Mouse (Mus musculus) stomach, embryonic 14.5 days (tissue): Measurements from ENCODE around the gene Cemip2. TPM values are rescaled to one million over a fixed set of nuclear protein-coding genes. Genes with fewer than 3 reads are reported as not detected.

Source experiments
- ATAC-seq: fragments of 200-750 bp; cut with Nextera tagmentation; 2 replicates; pipeline ENCODE4 v1.8.0; 2017; ENCODE audit warnings: low read depth, moderate TSS enrichment; ENCODE audit not compliant: insufficient number of reproducible peaks, insufficient read depth, low FRiP score
- H3K27ac ChIP-seq: fragments of 300-500 bp; sonication (generic); 2 replicates; pipeline ENCODE4 v1.5.1; 2014; ENCODE audit warnings: mild to moderate bottlenecking, low read length, moderate library complexity, mixed read lengths
- H3K27me3 ChIP-seq: fragments of 300-500 bp; sonication (generic); 2 replicates; pipeline ENCODE4 v1.6.1; 2014; ENCODE audit warnings: low read length, control low read depth, mixed read lengths; ENCODE audit not compliant: control insufficient read depth, insufficient read depth
- H3K36me3 ChIP-seq: fragments of 300-500 bp; sonication (generic); 2 replicates; pipeline ENCODE4 v1.6.1; 2014; ENCODE audit warnings: mild to moderate bottlenecking, control low read depth, low read length, moderate library complexity, mixed read lengths; ENCODE audit not compliant: control insufficient read depth, insufficient read depth
- H3K4me1 ChIP-seq: fragments of 300-500 bp; sonication (generic); 2 replicates; pipeline ENCODE4 v1.6.1; 2014; ENCODE audit warnings: low read length, control low read depth, mixed read lengths; ENCODE audit not compliant: control insufficient read depth, insufficient read depth
- H3K4me2 ChIP-seq: fragments of 300-500 bp; sonication (generic); replicated peaks from 2 replicates; pipeline ENCODE4 v1.6.1; 2014; ENCODE audit warnings: low read depth, low read length, control low read depth
- H3K4me3 ChIP-seq: fragments of 300-500 bp; sonication (generic); 2 replicates; pipeline ENCODE4 v1.5.1; 2014; ENCODE audit warnings: low read depth, low read length, control low read depth
- H3K9ac ChIP-seq: fragments of 300-500 bp; sonication (generic); replicated peaks from 2 replicates; pipeline ENCODE4 v1.6.1; 2014; ENCODE audit warnings: low read depth, mild to moderate bottlenecking, control low read depth, low read length, moderate library complexity, mixed read lengths
- H3K9me3 ChIP-seq: fragments of 300-500 bp; sonication (generic); 2 replicates; pipeline ENCODE4 v1.6.1; 2016; ENCODE audit warnings: low read depth, low read length, control low read depth; ENCODE audit not compliant: control insufficient read depth
- WGBS: fragments of 180-500 bp; shearing (Covaris S2); extraction: QIAGEN DNeasy Blood & Tissue Kit; methylation state at CpG from one replicate; pipeline ENCODE4 v1.1.7; 2014; 5-methylcytosine and 5-hydroxymethylcytosine counted together
- polyA plus RNA-seq: library from polyadenylated mRNA; unstranded; fragments of >200 nt; fragmentation: Nextera tagmentation; extraction: Ambion mirVana; gene quantifications from 2 replicates; pipeline ENCODE4 v1.2.1, GENCODE M21; 2014

The Cemip2 gene
- polyA plus RNA-seq, 1 experiment from 2014 or later = 18.0 TPM

GRCm38 (mm10) chr19:21742138-21742537 is 36.0 kb upstream of the Cemip2 start:
- ATAC-seq = no peak
- H3K4me3 ChIP-seq = no peak overlapping the region
- no peaks in the 10 kb centered on the region for H3K27me3 ChIP-seq
- no peaks in the 10 kb centered on the region for H3K9me3 ChIP-seq
- no peak overlapping the region for H3K9ac ChIP-seq
- H3K36me3 ChIP-seq = no peaks in the 10 kb centered on the region
- WGBS = 86% methylated on average over 12 of the region's 12 CpGs
- no peaks in the 10 kb centered on the region for H3K4me1 ChIP-seq
- no peak overlapping the region for H3K27ac ChIP-seq
- no peak overlapping the region for H3K4me2 ChIP-seq

- H3K4me3 ChIP-seq = no peak overlapping the region
- no peaks in the 10 kb centered on the region for H3K4me1 ChIP-seq
- WGBS = 80% methylated on average over 2 of the region's 2 CpGs
- no peak overlapping the region for H3K27ac ChIP-seq
- no peak overlapping the region for H3K9ac ChIP-seq
- H3K9me3 ChIP-seq = no peaks in the 10 kb centered on the region
- no peak overlapping the region for H3K4me2 ChIP-seq
- H3K27me3 ChIP-seq = no peaks in the 10 kb centered on the region
- no peak for ATAC-seq
- no peaks in the 10 kb centered on the region for H3K36me3 ChIP-seq
Observed at GRCm38 (mm10) chr19:21745586-21745985, 32.6 kb upstream of the Cemip2 start.

- Histone ChIP-seq H3K9me3 (no peaks in the 10 kb centered on the region), H3K27ac (no peak overlapping the region), H3K9ac (no peak overlapping the region), H3K4me1 (no peaks in the 10 kb centered on the region), H3K27me3 (no peaks in the 10 kb centered on the region), H3K4me3 (no peak overlapping the region), H3K4me2 (no peak overlapping the region), H3K36me3 (no peaks in the 10 kb centered on the region)
- no peak for ATAC-seq
- 21% methylated on average over 4 of the region's 4 CpGs for WGBS
Observed at GRCm38 (mm10) chr19:21747356-21747755, 30.8 kb upstream of the Cemip2 start.

DNA sequence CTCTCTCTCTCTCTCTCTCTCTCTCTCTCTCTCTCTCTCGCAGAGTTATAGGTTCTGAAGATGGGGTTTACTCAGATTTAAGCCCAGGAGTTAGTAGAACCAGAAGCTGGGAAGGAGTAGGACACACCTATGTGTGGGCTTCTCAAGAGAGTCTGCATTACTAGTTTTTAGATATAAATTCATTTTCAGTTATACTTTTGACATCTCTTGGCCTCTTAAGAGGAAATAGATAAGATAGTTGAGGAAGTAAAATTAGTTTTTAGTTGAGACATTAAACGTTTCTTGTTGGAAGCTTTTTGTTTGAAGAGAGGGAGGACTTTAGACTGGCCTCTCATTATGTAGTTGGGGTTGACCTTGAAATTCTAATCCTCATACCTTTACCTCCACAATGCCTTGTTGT is 28.0 kb upstream of the Cemip2 start:
- Histone ChIP-seq H3K36me3 (no peaks in the 10 kb centered on the region), H3K9ac (no peak overlapping the region), H3K4me2 (no peak overlapping the region), H3K9me3 (no peaks in the 10 kb centered on the region), H3K4me3 (no peak overlapping the region), H3K27me3 (no peaks in the 10 kb centered on the region), H3K4me1 (no peaks in the 10 kb centered on the region), H3K27ac (no peak overlapping the region)
- WGBS = 36% methylated on average over 2 of the region's 2 CpGs
- ATAC-seq = no peak

DNA sequence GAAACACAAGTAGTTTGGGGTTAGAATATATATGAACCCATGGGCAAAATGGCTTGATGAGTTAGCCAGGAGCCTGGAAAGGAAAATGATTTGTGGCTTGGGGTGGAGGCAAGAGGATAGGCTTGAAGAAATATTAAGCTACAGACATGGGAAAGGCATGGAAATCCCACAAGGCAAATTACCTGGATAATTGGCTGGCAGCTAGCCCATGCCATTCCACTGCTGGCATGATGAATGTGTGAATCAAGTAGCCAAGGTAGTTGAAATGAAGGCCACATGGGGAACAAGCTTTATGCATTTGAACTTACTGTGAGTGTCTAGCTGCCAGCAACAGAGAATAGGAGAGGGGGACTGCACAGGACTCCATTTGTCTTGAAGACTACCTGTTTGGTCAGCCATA is 16.5 kb upstream of the Cemip2 start:
- ATAC-seq = no peak
- Histone ChIP-seq H3K4me3 (no peak overlapping the region), H3K4me1 (no peaks in the 10 kb centered on the region), H3K9me3 (no peaks in the 10 kb centered on the region), H3K27ac (no peak overlapping the region), H3K36me3 (no peaks in the 10 kb centered on the region), H3K4me2 (no peak overlapping the region), H3K27me3 (no peaks in the 10 kb centered on the region), H3K9ac (no peak overlapping the region)

GRCm38 (mm10) chr19:21764013-21764412 is 14.1 kb upstream of the Cemip2 start:
- Histone ChIP-seq H3K36me3 (no peaks in the 10 kb centered on the region), H3K27me3 (no peaks in the 10 kb centered on the region), H3K9ac (no peak overlapping the region), H3K9me3 (no peaks in the 10 kb centered on the region), H3K27ac (no peak overlapping the region), H3K4me2 (no peak overlapping the region), H3K4me3 (no peak overlapping the region), H3K4me1 (no peaks in the 10 kb centered on the region)
- ATAC-seq = no peak
- 79% methylated on average over 2 of the region's 2 CpGs for WGBS

- no peak overlapping the region for H3K4me2 ChIP-seq
Observed at GRCm38 (mm10) chr19:21764738-21765137, 13.4 kb upstream of the Cemip2 start.

GRCm38 (mm10) chr19:21767500-21768045 is 10.6 kb upstream of the Cemip2 start:
- ATAC-seq = no peak
- H3K27me3 ChIP-seq = no peaks in the 10 kb centered on the region
- H3K4me2 ChIP-seq = no peak overlapping the region
- H3K4me1 ChIP-seq = no peaks in the 10 kb centered on the region
- H3K36me3 ChIP-seq = no peaks in the 10 kb centered on the region
- no peak overlapping the region for H3K27ac ChIP-seq
- no peaks in the 10 kb centered on the region for H3K9me3 ChIP-seq
- no peak overlapping the region for H3K4me3 ChIP-seq
- 74% methylated on average over 9 of the region's 9 CpGs for whole genome bisulfite sequencing
- no peak overlapping the region for H3K9ac ChIP-seq

More at GRCm38 (mm10) chr19:21764738-21765137, 13.4 kb upstream of the Cemip2 start:
- Histone ChIP-seq H3K27ac (no peak overlapping the region), H3K4me1 (no peaks in the 10 kb centered on the region), H3K9ac (no peak overlapping the region), H3K4me3 (no peak overlapping the region), H3K27me3 (no peaks in the 10 kb centered on the region), H3K36me3 (no peaks in the 10 kb centered on the region), H3K9me3 (no peaks in the 10 kb centered on the region)
- 74% methylated on average over 3 of the region's 3 CpGs for WGBS
- no peak for ATAC-seq

DNA sequence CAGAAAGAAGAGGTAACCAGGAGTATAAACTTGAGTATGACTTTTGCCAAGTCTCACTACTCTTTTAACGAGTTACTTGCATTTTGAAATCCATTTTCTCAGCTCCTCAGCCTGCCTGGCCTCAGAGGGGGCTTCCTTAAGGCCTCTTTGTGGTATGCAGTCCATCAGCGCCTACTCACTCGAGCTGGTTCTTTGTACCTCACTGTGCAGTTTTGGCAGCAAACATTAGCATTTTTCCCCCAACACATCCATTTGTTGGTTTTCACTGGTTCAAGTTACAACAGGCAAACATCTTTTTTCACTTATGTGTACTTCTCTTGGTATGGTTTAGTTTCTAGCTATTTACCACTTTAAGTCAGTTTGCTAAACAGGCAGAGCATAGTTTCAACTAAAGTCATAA is 8.3 kb upstream of the Cemip2 start:
- H3K27ac ChIP-seq = no peak overlapping the region

More for the DNA sequence above, 8.3 kb upstream of the Cemip2 start:
- H3K4me1 ChIP-seq = no peaks in the 10 kb centered on the region
- H3K9ac ChIP-seq = no peak overlapping the region
- H3K27me3 ChIP-seq = no peaks in the 10 kb centered on the region
- H3K9me3 ChIP-seq = no peaks in the 10 kb centered on the region
- H3K36me3 ChIP-seq = no peaks in the 10 kb centered on the region
- no peak for ATAC-seq
- no peak overlapping the region for H3K4me2 ChIP-seq
- no peak overlapping the region for H3K4me3 ChIP-seq
- 55% methylated on average over 3 of the region's 3 CpGs for WGBS
